Mouse (Mus musculus) mesoderm, embryonic 11.5 days (tissue): ENCODE measurements at regions not wholly inside any gene's neighbourhood (a gene's known extent, or its start where the extent isn't known, plus 50 kb on each side); places are given as distances from the start of the nearest gene placed in this dataset.
A peak's percentile ranks its signal among the peaks of the same experiment; 100 is the strongest.

Experiments used
- DNase-seq: peaks from one replicate; pipeline ENCODE4 v3.0.0-alpha.2; 2012; ENCODE audit warnings: low read depth, low spot score

DNA sequence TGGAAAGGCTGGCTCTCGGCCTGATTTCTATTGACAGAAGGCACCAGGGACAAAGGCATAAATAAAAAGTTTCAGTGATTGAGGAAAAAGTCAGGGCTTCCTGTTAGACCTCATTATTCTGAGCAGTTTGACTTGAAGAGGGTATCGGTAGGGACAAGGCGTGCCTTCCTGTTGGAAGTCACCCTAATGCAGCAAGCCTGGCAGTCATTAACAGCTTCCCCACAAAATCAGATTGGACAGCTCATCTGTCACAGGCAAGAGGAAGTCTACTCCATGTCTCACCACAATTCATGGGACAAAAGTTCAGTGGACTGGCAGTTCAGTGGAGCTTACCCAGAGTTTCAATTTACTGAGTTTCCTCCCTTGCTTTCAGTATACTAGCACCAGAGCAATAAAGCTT is 715.5 kb downstream of the Fam181b start:
- peak; percentile 21 for DNase-seq

DNA sequence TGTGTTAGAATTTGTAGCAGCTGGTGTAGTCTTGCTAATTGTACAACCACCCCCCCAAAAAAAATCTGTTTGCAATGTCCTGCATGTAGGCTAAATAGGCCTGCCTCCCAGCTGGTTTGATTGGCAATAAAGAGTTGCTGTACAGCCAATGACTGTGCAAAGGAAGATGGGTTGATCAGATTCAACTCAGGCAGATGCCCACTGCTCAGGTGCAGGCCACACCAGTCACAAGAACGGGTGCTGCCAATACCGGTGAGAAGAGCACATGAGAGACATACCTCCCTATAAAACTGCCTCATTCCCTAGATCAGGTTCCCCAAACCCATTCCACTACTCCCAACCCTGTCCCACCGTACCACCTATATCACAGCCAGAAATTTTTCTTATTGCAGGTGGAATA is 756.0 kb downstream of the Fam181b start:
- no peak for DNase-seq

DNA sequence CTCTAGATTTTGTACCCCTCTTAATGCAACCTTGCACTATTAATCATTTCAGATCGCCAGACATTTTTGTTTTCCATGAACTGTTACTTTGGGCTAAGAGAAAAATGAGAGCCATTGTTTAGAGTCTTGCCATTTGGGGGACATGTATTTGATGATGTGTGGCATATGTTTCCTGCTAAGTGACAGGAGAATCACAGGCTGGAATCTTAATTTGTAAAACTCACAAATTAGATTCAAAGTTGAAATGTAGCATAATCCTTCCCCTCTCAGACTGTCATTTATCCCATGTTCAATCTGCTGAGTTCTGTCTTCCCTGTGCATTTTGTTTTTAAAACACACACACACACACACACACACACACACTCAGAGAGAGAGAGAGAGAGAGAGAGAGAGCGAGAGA is 756.5 kb downstream of the Fam181b start:
- no peak for DNase-seq

DNA sequence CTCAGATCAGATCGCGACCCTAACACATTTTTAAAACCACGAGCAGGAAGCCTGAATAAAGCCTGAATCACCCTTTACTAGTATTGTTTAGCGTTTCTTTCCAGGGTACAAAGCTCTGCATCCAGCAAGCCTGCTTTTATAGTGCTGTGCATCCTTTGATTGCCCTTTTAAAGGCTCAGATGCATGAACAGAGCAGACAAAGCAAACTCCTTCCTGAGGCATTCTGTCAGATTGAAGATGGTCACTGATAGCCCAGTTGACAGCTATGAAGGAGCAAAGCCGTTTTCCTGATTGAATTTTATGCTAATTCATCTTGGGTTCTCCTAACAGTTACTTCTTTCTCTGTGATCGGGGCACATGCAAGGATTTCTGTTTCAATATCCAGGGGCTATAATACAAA is 775.4 kb downstream of the Fam181b start:
- DNase-seq = no peak

DNA sequence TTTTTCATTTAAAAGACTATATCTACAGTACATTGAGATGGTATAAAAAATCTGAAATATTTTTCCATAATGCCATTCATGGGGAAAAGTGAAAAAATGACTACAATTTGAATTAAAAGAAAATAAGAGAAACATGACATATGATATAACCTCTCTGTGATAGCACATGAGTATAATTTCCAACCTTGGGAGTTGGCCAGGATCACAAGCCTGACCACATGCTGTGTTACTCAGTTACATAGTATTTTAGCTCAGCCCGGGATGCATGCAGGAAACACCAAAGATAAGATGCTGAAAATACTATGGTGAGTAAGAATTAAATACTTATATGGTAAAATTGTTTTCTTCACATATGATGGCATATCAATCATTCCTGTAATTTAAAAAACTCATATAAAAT is 814.0 kb downstream of the Fam181b start:
- no peak for DNase-seq

DNA sequence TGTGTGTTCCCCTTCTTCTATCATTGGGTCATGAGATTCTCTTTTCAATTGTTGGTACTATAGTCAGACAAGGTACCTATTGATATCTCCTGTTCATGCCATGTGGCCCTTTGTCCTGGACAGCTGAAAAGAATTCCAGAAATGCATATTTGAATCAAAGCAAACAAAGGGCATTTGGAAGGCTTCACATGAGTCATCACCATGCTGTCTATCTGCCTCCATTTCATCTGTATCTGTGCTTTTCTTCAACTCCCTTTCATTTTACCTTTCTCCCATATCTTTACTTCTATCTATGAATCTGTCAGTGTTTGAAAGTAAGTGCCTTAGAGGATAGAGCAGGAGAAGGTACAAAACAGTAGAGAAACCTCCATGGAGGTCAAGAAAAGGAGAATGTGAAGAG is 817.3 kb downstream of the Fam181b start:
- no peak for DNase-seq

DNA sequence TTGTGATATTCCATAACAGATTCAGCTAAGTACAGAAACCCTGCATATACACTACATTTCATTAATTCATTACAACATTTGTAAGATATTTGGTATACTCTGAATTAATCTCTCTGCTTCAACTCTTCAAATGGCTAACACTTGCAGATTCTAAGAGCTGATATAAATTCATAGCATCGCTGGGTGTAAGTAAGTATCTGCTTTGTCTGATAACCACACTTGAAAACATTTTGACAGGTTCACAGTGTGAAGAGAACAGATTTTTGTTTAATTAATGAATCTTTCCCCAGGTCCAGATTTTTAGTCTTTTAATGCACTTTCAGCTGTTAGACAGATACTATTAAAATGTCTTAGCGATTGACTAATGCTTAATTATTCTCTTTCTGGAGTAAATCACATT is 823.1 kb downstream of the Fam181b start:
- no peak for DNase-seq

DNA sequence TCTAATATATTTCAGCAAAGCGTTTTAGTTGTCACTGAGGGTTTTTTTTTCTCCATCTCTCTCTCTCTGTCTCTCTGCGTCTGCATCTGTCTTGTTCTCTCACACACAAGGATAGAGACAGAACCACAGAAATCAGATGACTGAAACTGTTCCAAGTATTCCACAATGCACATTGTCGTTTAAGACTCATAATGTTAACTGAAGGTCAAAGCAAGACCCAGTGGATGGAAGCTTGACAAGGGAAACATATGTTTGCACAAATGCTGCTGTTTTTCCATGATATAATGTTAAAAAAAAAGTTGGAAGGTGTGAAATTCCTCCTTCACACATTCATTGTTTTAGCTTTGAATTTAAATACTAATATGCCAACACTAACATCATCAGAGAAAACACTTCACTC is 857.3 kb downstream of the Fam181b start:
- no peak for DNase-seq

DNA sequence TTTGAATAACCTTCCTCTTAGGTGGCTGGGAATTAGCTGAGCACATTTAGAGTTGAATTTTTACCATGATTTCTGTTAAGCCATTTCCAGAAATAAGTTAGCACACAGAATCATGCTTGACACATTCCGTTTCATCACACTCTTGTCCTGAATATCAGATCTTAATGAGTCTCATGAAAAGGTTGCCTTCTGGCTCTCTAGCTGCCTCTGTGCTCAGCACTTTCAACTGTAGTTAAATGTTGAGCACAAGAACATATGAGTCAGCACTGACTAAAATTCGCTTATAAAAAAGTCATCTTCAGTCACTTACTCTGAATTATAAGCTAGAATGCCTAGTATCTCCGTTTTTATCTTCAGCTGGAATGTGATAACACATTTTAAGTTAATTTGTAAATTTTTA is 902.4 kb downstream of the Fam181b start:
- no peak for DNase-seq

DNA sequence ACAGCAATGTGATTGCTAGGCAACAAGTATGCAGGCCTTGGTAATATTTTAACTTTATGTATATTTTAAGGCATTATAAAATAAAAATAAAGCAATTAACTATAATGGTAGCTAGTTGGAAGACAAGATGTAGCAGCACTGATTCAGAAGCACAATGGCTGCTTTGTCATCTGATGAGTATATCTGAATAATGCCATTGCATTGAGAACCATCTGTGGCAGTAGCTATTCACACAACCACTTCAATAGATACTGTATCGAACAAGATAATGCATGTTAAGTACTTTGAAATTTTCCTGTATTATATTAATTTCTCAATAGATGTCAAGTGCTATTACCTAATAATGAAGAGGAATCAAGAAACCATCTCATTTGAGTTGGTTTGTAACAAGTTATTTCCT is 923.1 kb downstream of the Fam181b start:
- DNase-seq = no peak

DNA sequence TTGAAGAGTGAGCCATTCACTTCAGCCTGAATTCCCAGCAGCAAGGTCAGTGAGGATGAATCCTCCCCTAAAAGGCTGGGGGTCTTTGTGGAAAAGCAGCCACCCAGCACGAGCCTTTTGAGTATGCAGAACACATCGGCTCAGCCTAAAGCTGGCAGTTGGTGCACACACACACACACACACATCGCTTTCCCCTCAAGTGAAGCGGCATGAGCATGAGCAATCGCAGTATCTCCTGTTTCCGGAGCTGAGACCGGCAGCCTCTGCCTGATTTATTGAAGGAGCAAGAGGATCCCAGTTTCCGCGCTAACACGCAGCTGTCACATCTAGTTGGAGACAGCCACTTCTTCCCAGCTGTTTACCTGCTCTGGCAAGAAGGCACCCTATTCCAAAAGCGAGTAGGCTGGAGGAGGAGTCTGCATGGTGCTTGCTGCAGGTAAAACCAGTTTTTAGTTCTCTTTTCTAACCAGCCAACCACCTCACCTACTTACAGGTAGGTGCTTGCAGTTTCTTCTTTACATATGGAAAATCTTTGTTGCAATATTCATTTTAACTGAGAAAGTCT is 962.9 kb downstream of the Fam181b start:
- peak; percentile 65 for DNase-seq

DNA sequence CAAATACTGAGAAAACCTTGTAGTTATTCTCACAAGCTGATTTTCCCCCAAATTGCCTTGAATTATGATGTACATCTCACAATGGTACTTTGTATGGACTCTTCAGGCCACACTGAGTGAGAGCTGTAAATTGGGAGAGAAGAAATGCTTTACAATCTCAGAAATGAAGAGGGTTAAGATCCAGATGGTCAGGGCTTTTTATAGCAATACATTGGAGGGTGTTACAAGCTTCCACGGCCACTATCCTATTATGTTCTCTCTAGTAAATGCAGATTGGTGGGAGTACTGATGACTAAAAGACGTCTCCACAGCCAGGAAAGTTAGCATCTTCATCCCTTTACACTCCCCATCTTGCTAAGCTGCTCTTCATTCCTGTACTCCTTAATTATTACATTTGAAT is 965.8 kb downstream of the Fam181b start:
- no peak for DNase-seq

DNA sequence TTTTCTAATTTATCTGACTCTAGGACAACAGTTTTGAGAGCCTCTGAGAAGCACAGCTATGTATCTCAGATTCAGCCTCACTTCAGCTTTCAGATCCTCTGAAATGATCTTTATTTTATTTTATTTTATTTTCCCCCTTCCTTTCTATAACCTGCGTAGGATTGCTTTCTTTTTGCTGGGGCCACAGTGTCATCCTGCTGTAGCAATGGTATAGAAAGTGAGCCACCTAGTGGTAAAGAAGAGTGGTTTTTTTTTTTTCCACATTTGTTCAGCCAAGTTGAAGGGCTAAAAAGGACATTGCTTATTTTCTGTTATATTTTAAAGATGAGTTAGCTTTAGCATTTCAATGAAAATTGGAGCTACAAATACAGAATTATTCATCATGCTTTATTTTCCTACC is 966.4 kb downstream of the Fam181b start:
- DNase-seq = peak; percentile 12

DNA sequence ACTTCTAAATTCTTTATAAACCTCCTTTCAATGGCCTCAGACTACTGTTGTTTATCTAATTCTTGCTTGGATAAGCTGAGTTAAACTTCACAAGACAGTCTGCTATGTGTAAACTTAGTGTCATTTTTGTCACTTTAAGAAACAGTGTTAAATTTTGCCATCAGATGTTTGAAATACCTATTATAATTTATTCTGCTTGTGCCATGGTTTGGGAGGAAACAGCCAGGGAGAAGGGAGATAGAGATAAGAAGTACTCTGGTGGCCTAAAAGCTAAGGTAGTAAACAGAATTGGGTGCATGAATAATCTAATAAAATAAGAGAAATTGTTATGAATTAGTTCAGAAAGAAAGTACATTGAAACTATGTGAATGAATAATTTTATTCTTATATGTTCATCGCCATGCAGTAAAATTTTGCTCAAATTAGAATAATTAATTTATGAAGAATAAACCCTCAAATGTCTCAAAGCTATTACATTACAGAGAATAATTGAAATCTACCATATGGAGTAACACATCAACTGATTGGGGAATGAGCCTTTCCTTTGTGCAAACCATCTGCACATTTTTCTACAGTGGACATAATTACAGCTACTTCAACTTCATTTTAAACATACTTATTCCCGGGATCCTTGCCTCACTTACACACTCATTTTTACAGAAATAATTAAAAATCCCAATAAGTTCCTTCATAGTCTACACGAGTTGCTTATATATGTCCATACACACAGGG is 982.3 kb downstream of the Fam181b start:
- DNase-seq = no peak
